Mouse (Mus musculus) thymus, adult 2 months (tissue): ENCODE data around the gene Doc2g.

Source experiments
- CTCF ChIP-seq: fragments of 200-500 bp; IDR thresholded peaks from 2 replicates; pipeline ENCODE4 v1.5.1; 2012; ENCODE audit warnings: mild to moderate bottlenecking, control low read depth, low read length, moderate library complexity, borderline replicate concordance; ENCODE audit not compliant: control insufficient read depth, poor library complexity, insufficient read depth; ENCODE audit errors: extremely low read depth
- POLR2A ChIP-seq: fragments of 200-500 bp; IDR thresholded peaks from 2 replicates; pipeline ENCODE4 v1.6.1; 2012; ENCODE audit warnings: mild to moderate bottlenecking, low read length, control low read depth, moderate library complexity; ENCODE audit not compliant: control insufficient read depth, poor library complexity, insufficient read depth; ENCODE audit errors: extremely low read depth

GRCm38 (mm10) chr19:4051741-4052515, 48.8 kb downstream of the Doc2g start:
- peak; percentile 80; the same call in 1 of the 2 replicates for TF ChIP-seq CTCF
- TF ChIP-seq POLR2A: no peak
